Mouse (Mus musculus) liver, adult (tissue): ENCODE results near the gene Muc2.

Experiments used
- GATA4 ChIP-seq: IDR thresholded peaks from 2 replicates; pipeline ENCODE4 v1.6.1; 2014; ENCODE audit warnings: mild to moderate bottlenecking, low read length; ENCODE audit not compliant: insufficient replicate concordance

The Muc2 gene

DNA sequence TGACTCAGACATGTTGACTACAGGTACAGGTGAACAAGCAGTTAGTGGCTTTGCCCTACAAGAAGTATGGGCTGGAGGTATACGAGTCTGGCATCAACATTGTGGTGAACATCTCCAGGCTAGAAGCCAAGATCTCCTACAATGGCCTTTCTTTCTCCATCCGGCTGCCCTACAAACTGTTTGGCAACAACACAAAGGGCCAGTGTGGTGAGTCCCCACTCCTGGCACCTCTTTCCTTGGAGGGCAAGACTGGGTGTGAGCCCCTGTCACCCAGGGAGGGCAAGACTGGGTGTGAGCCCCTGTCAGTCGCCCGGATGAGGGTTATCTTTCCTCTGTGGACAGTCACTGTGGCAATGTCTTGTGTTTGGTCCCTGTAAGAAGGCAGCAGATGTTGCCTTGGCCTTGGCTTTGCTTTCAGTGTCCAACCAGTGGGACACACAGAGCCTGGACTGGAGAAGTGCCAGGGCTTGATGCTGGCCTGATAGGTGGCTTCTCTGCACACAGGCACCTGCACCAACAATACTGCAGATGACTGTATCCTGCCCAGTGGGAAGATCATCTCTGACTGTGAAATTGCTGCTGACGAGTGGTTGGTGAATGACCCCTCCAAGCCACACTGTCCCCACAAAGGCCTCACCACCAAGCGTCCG, 57.4 kb downstream of the Muc2 start:
- no peak for TF ChIP-seq GATA4

DNA sequence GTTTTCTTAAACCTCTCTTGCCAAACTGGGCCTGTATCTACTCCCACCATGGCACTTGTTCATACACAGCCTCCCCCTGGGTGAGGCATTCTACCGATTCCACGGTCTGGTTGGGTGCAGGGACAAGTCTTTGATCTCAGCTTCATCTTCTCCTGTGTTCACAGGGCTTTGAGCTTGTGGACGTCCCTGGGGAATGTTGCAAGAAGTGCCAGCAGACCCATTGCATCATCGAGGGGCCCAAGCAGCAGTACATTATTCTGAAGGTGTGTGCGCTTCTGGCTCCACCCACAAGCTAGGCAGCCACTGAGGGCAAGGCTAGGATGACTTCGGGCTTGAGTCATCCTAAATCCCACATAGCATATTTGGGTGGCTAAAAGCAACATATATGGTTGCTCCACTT, 62.4 kb downstream of the Muc2 start:
- TF ChIP-seq GATA4 = no peak

DNA sequence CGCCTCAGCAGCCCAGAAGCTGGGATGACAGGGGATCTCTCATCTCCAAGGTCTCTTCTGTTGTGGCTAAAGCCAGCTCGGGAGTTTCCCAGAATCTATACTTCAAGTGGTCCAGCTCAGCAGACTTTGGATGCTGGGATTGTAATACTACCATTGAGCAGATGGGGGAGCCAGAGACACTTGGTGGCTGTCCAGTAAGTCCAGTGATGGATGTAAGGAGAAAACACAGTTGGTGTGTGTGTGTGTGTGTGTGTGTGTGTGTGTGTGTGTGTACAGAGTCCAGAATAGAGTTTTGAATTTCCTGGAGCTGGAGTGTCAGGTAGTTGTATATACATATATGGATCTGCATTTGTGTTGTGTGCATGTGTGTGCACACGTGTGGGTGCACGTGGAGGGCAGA, 65.7 kb downstream of the Muc2 start:
- no peak for TF ChIP-seq GATA4

DNA sequence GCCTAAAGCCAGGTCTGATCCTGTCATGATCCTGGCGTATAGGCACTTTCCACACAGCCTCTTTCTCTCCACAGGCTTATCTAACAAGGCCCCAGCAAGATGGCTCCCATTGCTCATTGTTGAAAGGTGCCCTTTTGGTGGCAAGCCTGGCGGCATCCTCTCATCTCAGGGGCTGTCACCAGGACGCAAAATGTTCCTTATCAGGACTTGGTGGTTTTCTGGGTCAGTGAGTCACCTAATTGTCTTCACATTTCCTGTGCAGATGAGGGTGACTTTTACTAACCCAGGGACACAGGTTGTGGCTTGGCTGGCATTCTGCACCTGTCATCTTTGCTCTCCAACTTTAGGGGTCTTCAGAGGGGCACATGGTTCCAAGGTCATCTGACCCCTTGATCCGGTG, 68.2 kb downstream of the Muc2 start:
- TF ChIP-seq GATA4 = no peak

DNA sequence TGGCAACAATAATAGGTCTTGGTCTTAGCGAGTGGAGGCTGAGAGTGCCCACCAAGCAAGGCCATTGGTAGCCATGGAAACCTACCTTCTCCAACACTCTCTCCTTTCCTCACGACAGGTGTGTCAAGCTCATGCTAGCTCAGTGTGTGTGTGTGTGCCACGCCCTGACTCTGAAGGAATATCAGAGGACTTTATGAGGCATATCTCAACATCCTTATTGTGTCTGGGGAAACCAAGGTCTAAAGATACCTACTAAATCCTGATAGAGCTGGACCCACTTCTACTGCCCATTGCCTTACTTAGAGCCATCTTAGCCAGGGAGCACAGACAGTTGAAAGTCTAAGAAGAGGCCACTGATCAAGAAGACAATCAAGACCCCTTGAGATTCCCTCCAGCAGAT, 80.4 kb downstream of the Muc2 start:
- no peak for TF ChIP-seq GATA4

DNA sequence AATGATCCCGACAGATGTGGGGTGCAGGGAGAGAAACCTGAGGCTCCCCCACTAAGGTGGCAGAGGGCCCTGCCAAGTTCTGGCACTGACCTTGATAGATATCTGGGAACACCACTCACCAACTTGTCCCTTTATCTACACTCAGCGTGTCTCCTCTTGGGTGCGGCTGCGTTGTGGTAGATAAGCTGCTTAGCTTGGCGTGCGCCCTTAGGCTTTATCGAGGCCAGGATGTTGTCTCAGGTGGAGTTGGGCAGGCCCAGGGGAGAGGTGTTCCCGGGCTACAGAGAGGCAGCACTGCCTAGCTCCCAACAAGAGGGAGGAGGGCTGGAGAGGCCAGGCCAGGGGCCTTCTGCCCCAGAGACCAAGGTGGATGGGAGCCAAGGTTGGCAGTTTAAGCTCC, 80.8 kb downstream of the Muc2 start:
- no peak for TF ChIP-seq GATA4

DNA sequence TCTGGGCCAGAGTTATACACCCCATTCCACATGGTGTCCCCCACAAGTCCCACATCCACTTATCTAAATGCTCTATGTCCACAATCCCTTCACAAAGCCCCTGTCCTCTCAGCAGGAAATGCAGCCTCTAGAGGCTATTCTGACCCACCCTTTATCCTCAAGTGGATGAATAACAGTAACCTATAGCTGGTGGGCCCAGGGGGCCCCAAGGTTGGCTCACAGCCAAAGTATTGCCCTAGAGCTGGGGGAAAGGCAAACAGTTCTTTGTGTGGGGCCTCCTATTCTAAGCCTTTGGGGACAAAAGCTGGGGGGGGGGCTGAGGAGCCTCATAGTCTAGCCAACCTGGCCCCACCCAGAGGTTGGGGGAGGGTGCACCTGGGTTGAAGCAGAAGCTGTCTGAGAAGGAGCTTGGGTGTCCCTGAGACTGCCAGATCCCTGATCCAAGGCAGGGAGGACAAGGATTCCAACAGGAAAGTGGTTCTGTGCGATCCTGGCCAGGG, 82.0 kb downstream of the Muc2 start:
- no peak for TF ChIP-seq GATA4

DNA sequence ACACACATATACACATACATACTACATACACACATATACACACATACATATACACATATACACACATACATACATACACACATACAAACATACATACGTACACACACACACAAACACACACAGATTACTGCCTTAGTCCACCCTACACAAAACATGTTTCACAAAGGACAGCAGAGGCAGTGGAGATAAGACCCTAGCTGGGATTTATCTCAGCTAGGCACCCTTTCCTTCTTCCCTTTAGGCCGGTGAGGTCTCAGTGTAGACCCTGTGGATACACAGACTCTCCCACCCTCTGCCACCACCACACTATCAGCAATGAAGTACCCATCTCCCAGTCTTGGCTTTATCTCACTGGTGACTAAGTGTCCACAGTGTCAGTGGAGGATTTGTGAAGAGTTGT, 84.7 kb downstream of the Muc2 start:
- TF ChIP-seq GATA4 = no peak

DNA sequence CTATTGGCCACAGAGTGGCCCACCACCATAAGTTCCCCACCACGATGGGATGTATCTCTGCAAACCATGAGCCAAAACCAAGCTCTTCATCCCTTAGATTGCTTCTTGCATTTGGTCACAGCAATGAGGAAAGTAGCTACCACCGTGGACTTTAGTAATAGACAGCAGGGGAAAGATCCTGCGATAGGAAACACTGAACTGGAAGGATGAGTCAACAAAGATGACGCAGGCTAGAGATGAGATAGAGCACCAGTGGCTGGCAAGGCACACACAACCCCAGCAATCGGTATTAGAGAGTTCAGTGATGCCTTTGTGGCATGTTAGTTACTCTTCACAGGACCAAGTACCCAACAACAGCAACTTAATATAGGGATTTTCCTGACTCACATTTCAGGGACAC, 86.1 kb downstream of the Muc2 start:
- no peak for TF ChIP-seq GATA4

DNA sequence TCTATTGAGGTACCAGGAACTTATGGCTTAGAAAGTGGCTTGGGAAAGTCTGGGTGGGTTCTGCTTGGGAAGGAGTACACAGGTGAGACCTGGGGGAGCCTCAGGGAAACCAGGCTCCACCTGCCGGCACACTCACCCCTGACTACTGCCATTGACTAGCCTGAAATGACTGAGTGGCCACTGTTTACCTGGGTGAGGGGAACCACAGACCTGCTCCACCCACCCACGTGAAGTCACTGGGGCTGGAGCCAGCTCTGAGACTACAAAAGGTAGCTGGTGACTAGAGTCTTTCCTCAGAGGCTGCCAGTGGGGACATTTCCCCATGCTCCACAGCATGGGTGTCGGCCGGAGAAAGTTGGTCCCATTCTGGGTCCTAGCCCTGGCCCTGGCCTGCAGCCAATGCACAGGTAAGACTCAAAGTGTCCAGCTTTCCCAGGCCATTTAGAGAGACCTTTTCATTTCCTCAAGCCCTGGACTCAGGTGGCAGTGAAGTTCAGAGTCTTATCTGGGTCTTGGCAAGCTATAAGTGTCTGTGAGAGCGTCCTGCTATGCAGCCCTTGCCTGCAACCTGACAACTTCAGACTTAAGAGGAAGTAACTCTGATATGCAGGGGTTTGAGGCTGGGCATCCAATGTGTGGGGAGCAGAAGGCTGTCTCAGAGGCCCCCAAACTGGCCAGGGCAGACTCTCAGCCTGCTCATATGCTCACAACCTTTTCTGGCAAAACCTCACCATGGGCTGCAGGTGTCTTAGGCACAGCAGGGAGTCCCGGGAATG, 98.7 kb downstream of the Muc2 start, which contains the start of gene Muc5ac:
Gene Muc5ac, plus strand, starts transcription at position 296 of the 776 bp plus-strand sequence.
- TF ChIP-seq GATA4 = no peak

DNA sequence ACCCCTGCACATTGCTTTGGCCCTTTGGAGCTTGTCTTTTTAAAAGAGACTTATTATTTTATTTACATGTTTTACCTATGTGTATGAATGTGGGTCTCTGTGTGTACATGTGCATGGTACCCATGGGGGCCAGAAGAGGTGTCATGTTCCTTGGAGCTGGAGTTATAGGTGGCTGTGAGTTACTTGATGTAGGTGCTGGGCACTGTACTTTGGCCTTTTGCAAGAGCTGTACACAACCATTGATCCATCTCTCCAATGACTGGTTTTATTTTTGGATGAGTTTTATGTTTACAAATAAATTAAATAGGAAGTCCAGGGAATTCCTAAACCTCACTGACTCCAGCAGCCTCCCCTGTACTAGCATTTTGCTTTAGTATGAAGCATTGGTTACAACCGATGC, 104.1 kb downstream of the Muc2 start:
- no peak for TF ChIP-seq GATA4

DNA sequence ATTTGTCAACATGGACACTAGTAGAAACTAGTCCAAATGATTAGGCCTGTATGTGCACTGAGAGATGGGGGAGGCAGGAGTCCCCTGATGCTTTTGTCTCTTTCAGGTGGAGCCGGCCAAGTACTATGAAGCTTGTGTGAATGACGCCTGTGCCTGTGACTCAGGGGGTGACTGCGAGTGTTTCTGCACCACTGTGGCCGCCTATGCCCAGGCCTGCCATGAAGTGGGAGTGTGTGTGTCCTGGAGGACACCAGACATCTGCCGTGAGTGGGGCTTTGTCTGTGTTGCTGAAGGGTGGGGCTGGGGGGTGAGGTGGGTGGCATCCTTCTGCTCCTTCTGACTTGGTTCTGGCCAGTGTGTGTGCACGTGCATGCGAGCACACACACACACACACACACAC, 113.1 kb downstream of the Muc2 start:
- TF ChIP-seq GATA4 = no peak
